Mouse (Mus musculus) liver, adult 2 months (tissue): ENCODE data around the gene Snorc.

Experiments used
- CTCF ChIP-seq: fragments of 200-500 bp; IDR thresholded peaks from 2 replicates; pipeline ENCODE4 v1.5.1; 2011; ENCODE audit warnings: low read depth, low read length, control low read depth
- POLR2A ChIP-seq: fragments of 200-500 bp; IDR thresholded peaks from 2 replicates; pipeline ENCODE4 v1.6.1; 2011; ENCODE audit warnings: low read length, control low read depth; ENCODE audit not compliant: insufficient read depth; ENCODE audit errors: extremely low read depth

- no peak for TF ChIP-seq CTCF
- no peak for TF ChIP-seq POLR2A
Observed at GRCm38 (mm10) chr1:87505524-87505923, 35.5 kb downstream of the Snorc start.
